Mouse (Mus musculus): ENCODE results near the gene Pygb.

Gene Pygb

DNA sequence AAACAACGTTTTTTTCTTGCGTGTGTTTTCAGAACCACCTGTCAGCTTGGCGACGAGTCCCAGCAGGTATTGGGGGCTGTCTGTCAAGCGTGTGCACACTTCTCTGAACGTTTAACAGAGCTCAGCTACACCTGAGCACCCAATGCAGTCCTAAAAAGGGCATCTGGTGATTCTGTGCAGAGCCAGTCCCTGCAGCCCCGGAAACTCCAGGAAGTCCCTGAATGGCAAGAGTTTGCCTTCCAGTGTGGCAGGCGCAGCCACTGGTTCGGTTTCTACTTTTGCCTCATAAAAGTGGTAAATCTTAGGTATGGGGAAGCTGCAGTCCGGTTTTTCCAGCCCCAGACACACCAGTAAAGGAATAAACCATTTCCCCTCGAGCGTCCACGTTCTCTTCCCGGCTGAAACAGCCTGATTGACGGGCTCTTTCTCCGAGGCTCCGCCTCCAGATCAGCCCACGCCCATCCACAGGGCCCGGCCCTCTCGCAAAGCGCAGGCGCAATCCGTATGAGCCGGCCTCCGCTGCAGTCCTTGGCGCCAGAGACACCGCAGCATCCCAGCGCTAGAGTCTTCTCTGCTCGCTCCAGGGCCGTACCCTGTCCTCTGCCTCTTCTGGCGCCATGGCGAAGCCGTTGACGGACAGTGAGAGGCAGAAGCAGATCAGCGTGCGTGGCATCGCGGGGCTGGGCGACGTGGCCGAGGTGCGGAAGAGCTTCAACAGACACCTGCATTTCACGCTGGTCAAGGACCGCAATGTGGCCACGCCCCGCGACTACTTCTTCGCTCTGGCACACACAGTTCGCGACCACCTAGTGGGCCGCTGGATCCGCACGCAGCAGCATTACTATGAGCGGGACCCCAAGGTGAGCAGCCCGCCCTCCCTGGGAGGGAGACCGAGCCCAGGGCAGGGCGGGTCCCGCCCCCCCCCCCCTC, at the start of gene Pygb:
TSS of gene Pygb (plus strand) at position 485 of the 930 bp plus-strand sequence.
- DNase-seq: peak; percentile 88

DNA sequence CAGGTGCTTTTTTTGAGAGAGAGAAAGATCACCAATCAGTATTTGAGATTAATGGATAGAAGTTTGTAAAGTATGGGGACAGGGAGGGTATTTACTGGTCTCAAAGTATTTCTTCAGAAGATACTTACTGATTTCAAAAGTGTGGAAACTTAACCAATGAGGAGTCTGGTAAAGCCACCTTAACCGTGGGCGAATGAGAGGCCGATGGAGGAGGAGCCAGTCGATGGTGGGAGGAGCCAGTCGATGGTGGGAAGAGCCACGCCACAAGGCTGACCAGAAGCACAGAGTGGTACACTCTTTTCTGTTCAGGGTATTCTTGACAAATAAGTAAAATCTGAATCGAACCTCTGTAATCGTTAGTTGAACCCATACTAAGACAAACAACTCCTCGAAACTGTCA, 48.7 kb upstream of the Pygb start:
- DNase-seq: no peak

DNA sequence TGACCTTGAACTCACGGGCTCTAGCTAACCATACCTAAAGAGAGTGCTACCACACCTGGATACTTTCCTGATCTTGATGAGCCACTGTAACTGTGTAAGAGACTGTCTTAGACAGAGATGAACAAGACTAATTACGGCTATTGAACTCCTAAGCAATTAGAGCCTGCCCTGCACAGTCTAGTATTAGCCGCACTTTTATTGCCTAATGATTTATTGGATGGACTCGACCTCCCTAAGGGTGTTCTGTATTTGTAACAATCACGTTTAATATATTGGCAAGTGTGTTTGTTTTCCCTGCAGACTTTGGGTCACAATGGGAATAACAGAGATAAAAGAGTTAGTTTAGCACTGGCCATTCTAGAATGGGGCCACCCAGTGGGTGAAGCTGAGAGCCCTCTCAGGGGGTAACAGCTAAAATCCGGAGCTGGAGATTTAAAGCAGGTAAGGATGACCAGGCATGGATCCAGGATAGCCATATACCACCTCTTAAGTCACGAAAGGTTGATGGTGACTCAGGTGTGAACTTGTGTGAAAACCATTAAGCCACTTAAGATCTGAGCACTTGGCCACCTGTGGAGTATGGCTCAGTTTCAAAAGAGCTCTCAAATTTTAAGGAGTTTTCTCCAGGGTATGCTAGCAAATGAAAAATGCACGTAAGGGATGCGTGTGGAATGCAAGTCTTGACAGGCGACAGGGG, 46.2 kb upstream of the Pygb start:
- DNase-seq: no peak

DNA sequence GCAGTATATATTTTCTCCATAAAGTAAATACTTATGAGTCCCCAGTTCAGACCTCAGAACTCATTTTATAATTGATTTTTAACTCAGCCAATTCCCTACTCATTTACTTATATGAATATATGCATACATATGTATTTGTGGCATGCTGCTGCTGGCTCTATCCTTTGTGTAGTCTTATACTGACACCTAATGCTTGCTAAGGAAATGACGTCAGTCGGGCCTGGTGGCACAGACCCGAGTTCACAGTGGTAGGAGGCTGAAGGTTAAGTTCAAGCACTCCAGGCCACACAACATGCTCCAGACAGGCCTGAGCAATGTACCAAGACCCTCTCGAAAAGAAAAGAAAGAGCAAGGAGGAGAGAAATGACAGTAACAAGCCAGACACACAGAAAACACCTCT, 45.1 kb upstream of the Pygb start:
- no peak for DNase-seq

DNA sequence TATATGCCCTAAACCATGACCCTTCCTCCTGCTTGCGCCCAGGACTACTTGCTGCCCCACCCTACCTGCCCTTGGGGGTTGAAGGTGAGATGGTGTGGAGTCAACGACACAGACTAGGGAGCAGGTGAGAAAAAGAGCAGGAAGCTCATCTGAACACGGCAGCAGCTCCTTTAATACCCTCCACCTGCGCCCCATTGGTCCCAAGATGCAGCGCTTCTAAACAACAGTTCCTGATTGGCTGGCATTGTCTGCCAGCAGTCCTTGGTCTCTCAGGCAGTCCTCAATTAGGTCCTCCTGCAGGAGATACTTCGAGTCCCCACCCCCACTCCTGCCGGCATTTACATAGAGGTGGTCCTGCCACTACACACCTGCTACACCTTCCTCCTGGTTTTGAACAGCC, 41.5 kb upstream of the Pygb start:
- no peak for DNase-seq

DNA sequence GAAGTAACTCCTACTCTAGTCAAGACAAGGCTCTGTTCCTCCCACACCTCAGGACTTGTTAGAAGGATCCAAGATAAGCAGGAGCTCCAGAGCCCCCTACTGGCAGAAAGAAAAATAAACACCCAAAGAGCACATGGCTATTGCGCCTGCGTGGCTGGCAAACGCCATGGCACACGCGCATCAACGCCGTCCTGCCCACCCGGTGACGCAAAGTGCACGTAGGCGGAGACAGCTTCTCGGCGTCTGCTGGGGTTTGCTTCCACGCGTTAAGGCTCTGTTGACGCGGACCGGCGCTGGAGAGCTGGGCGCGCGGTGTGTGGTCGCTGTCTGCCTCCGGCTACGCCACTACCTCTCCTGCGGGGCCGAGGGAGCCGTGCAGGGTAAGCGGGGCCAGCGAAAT, 37.7 kb upstream of the Pygb start, which contains the start of gene Entpd6:
TSS of gene Entpd6 (plus strand) at position 189 of the 400 bp plus-strand sequence.
- DNase-seq: peak; percentile 98

DNA sequence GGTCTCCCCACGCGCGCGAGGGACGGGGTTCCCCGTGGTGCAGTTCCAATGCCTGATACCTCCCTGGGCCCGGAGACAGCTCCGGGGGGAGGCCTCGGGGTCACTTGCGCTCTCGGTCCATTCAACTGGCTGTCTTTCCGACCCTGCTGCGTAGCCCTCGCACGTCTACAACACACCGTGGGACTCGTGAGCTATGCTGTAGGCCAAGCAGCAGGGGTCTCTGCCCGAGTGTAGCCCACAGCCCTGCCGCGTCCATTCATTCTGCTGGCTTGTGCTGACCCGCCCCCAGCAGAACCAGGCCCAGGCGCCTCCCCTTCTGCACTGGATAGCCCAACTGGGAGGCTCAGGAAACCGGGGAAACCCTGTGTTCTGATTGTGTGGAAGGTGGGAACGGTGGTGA, 37.3 kb upstream of the Pygb start:
- DNase-seq: no peak

DNA sequence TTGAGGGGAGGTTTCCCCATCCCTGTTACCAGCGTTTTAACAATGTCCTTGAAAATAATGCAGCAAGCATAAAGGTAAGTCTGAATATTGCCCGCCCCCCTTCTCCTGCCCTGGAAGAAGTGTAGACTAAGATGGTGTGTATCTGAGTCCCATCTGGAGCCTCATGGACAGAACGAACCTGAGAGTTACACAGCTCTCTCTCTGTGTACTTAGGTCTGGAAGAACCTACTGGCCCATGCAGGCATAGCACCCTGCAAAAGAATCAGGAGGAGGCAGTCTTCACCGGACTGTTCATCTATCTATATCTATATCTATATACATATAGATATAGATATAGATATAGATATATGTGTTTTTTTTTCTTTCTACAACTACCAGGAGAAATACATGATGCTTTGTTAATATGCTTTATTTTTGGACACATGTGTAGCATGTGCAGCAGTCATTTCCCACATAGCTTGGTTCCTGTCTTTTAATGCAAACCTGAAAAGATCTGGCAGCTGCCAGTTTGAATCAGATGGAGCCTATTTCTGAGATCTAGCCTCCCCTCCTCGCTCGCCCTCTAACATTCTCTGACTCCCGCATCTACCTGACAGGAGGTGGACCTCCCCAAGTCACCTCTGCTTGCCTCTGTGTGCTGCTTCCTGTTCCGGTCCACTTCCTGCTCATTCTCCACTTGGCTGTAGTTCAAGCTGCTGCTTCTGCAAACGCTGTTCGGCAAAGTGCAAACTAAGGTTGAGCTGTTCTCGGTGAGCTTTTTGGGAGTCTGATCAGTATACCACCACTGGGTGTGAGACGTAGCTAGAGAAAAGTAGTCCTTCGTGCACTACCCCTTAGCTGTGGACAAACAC, 36.2 kb upstream of the Pygb start:
- no peak for DNase-seq

DNA sequence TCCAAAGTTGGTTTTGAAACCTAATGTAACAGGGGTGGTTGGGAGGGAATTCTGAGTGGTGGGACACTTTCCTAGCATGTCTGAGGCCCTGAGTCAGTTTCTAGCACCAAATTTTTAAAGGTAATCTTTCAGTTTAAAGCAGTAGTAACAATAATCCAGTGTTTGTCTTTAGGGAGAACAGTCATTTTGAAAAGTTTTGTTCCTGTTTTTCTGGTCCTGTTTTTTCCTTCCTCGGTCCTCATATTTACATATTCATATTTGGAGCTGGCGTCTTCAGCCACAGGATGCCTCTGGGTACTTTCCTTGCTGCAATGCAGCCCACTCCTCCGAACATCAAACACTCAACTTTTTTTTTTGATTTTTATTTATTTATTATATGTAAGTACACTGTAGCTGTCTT, 31.5 kb upstream of the Pygb start:
- DNase-seq: no peak

DNA sequence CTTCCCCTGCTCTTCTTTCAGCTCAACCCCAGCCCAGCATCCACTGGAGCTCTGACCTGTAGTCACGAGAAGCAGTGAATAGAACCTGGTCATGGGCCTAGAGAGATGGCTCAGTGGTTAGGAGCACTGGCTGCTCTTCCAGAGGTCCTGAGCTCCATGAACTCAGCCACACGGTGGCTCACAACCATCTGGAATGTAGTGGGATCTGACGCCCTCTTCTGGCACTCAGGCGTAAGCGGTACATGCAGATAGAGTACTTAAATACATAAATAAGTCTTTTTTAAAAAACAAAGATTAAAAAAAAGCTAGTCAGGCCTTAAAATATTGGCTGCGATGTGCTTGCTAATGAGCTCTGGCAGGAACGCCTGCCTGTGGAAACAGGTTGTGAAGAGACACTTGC, 25.1 kb upstream of the Pygb start:
- DNase-seq: no peak

DNA sequence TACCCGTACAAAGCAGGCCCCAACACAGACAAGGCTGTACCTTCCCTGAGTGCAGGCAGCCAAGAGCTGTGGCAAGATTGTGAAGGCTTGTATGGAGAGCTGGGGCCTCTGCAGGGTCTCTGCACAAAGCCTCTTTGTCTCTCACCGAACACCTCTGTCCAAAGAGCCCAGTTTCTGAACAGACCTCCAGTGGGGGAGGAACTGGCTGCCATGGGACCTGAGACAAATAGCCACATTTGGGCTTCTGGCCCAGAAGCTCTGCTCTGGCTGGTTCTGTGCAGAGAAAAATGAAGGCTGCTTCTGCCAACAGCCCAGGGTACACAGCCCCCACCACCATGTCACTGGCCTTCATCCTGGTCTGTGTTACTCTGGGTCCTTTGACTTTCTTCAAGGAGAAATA, 20.9 kb upstream of the Pygb start:
- DNase-seq: peak; percentile 65

DNA sequence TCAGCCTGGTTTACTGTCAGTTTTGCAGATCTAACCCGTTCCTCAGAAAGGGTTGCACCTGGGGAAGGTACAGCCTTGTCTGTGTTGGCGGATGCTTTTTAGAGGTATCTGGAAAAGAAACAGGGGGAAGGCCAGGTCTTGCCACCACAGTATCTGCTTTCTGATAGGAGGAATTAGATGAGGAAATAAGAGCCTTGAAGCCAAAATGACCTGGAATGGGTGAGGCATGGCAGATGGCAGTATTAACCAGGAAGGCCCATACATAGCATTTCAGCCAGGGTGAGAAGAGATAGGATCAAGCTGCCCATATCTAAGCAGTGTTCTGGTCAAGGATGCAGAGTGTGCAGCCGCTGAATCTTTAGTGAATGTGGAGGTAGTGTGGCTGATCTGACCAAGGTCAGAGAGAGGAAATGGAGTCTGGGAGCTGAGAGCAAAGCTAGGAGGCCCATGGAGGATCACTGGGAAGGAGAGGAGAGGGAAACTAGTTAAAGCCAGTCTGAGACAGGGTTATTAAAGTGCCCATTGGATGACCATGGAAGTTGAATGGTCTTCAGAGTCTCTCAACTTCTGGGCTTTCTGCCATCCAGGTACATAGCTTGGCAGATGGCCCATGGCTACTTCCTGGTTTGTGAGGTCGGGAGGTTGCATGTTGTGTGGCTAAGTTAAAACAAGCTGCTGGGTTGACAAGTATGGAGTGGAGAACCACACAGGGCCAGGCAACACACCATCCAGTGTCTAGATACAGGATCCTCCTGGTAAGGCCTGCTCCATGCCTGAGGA, 20.3 kb upstream of the Pygb start:
- DNase-seq: peak; percentile 58

DNA sequence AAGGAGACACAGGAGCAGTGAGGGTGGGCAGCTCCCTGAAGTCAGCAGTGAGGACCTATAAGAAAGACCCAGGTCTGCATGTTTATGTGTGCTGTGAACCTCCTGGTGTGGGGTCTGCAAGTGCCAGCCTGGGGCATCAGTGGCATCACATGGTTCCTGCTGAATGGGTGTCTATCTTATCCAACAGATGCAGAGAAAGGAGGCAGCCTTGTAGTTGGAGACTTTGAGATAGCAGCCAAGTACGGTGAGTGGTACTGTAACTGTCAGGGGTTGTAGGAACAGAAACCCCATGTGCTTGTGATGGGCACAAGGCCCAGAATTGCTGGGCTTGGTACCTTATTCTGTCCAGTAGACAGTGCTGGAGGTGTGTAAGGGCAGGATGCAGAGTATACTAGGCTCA, 17.9 kb upstream of the Pygb start:
- DNase-seq: no peak

DNA sequence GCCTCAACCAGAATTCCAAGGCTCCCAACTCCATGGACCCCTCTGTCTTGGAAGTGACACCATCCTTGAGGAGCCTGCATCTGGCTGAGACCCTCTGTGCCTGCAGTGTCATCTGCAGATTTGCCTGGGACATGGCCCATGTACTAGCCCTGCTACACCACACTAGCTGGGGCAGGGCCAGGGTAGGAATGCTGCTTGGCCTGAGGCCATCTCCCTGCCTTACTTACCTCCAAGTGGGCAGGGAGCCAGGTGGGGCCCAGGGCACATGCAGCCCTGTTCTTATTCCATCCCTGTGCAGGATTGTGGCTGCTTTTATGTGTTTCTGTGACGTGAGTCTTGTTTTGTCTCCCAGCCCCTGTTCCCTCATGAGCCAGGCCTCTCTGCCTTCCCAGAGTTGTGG, 15.8 kb upstream of the Pygb start:
- no peak for DNase-seq

DNA sequence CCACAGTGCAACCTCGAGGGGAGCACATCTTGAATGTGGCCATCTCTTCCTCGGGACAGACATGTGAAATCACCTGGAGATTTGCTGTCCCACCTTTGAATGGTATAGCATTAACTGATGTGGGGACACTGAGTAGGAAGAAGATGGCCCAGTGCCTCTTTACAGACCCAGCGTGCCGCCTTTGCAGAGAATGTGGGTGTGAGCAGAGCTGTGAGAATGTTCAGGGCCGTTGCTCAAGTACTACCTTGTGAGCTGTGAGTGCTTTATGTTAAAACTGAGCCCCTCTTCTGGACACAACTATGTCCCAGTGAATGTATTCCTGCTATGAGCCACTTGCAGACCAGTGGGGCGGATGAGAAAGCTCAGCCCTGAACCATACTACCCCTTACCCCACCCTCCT, 15.4 kb upstream of the Pygb start:
- no peak for DNase-seq

DNA sequence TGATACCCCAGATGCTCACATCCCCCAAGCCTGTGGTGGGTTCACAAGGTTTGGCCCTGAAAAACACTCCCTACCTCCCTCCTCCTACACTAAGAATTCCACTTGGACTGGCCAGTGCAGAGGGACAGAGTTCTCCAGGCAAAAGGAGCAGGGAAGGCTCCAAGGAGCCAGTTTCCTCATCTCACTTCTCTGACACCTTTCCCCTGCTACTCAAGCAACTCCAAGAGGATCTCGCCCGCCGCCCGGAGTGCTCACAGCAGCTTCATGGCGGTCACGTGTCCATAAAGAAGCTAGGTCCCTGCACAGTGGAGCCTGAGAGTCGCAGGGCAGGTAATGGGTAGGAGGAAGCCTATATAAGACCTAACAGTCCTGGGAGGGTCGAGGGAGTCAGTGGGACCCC, 14.5 kb upstream of the Pygb start:
- DNase-seq: no peak

DNA sequence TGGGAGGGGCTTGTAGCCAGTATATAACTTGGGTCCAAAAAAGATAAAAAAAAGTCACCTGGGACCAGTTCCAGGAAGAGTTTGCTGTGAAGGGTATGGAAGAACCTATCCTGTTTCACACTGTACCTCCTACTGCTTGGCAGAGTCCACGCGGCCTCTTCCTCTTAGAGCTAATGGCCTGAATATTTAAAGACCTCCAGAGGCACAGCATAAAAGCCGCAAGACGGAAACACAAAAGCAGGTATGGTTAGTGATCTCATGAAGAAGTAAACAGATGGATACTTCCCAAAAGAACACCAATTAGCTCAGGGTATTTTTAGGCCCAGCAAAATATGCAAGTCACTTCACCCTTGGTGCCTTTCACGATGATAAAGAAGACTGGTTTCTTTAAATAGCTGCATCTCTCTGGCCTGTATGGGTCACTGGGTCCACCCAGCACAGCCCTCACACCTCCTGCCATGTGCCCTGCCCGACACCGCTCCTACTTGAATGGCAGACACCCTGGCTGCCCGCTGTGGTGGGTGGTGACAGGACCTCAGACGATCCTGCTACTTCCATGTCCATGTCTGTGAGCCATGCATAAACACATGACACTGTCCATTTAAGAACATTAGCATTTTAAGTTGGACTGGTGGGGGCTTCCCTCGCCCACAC, 13.9 kb upstream of the Pygb start:
- DNase-seq: no peak

DNA sequence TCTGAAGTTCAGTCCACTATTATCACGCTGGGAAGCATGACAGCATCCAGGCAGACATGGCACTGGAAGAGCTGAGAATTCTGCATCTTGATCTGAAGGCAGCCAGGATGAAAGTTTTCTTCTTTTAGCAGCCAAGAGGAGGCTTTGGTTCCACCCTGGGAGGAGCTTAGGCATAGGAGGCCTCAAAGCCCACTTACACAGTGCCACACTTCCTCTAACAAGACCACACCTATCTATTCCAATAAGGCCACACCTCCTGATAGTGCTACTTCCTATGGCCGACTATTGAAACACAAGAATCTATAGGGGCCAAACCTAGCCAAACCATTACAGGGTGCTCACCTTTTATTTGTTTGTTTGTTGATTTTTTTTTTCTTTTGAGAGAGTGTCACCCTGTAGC, 3.7 kb upstream of the Pygb start:
- no peak for DNase-seq

DNA sequence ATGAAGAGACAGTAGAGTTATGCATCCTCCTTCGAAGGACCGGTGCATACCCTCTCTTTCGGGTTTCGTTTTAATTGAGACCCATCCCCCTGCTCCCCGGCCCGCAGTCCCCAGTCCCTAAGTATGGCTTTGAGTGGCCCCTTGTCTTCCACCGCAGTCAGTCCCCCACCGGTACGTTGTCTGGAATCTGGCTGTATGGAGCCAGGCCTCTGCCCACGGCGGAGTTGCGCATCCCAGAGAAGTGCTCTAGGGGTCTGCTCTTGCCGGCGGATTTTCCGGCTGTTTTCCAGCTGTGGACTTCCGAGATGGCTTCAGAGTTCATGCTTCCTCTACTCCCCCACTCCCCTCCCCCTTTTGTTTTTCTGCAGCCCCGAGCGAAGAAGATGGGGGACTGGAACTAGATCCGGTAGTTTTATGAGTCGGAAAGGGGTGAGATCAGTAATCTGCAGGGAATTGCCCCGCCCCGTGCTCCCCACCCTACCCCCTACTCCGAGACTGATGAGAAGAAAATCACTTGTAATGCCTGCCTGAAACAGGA, 768 bp downstream of the Pygb start:
- peak; percentile 55 for DNase-seq

DNA sequence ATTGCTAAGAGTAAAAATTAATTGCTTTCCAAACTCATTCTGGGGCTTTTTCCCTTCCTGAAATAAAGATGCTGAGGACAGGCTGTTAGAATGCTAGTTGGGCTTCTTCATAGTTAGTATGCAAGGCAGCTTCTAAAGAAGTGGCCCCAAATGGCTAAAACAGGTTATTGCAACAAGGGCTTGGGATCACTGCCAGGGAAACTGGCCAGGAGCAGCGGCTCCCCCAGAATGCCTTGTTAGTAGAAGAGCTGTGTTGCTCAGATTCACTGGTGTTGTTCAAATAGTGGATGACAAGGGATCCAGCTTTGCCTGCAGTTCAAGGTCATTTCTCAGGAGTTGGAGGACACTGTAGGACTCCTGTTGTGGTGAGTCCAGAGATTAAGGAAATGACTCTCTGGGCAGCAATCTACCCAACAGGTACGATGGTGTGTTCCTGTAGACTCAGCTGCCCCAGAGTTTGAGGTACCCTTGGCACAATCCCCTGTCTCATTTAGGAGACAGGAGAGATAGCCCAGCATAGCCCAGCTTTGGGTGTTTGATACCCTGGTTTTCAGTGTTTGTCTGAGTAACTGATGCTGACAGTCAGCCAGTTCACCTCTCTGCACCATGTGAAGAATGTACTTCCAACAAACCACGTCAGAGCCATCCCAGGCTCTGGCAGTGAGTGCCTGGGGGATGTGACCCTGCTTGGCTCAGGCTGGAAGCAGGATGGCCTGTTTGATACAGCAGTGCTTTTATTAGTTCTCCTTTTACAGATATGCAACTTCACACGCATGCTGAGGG, 2.4 kb downstream of the Pygb start:
- DNase-seq: peak; percentile 90

DNA sequence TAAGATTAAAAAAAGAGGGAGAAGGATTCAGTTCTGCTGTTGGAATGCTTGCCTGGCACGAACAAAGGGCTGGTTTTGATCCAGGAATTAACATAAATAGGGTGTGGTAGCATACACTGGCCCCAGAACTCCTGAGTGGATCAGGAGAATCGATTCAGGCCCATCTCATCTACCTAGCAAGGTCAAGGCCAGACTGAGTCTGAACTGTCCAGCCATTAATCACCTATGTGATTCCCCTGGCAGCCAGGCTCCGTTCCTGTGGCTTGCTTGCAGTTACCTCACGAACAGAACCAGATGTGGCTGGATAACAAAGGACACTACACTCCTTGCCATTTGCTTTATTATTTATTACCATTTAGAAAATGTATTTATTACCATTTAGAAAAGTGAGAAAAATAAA, 6.8 kb downstream of the Pygb start:
- DNase-seq: no peak

All from cerebellum, adult 9-11 months (tissue).